In the genomic region with DNA sequence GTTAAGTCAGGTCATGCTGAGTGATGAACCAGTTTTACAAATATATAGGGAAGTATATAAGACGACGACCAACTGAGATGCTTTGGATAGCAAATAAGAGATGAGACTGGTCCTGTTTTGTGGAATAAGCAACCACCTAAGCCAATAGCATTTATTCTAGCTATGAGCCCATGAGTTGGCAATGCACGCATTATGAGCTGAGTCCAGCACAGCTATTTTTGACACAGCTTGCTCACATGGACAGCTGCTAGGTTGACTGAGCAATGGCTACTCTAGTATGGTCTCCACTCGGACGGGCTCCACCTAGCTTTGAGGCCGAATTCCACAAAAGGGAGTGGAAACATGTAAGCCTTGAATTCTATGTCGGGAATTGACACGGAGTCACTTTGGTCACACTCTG, we compare ENCODE assay signal across 30 mouse cellular contexts.
A peak's percentile ranks its signal among the peaks of the same experiment; 100 is the strongest.
DNase-seq lines count a peak whose midpoint lies in the region; ATAC-seq and TF ChIP-seq lines count a peak whose summit lies in the region.
"Had no signal": no experiment of that assay in that cellular context is flagged by ENCODE, and none has a peak within 500 bp of the region (broad histone marks: within the 10 kb centered on the region; RNA-seq: fewer than 3 reads in every experiment).

No protein-coding gene starts in this region.

- DNase-seq in gastrocnemius, adult 18-20 months (ENCODE audit: low spot score) = peak; percentile 65
- no peak for DNase-seq in gastrocnemius, postnatal 14 days
- DNase-seq in heart, adult 8-10 months (ENCODE audit: low spot score) = peak; percentile 9
- no peak for DNase-seq in heart, adult 9 months (ENCODE audit: low spot score in 2 of 2)
- peak; percentile 54 for DNase-seq in NIH3T3 (ENCODE audit: low read depth)
- no peak for DNase-seq in frontal cortex, postnatal 14 days (ENCODE audit: low spot score in 2 of 2)
- DNase-seq: adrenal gland, postnatal 10 days; adrenal gland, postnatal 36 days; cerebellum, adult 11 months; cerebellum, adult 2 months; cerebellum, adult 9-11 months; heart, adult 2 months; heart, postnatal 10 days; heart, postnatal 36 days; kidney, adult 11 months; kidney, adult 8-10 months had no signal

- H3K36me3 ChIP-seq in myocyte (ENCODE audit: control insufficient read depth, insufficient read depth) = no peaks in the 10 kb centered on the region
- no peaks in the 10 kb centered on the region for H3K36me3 ChIP-seq in forebrain, embryonic 13.5 days (ENCODE audit: poor library complexity, severe bottlenecking)
- H3K36me3 ChIP-seq: embryonic facial prominence, embryonic 10.5 days; embryonic facial prominence, embryonic 13.5 days; forebrain, embryonic 12.5 days; heart, embryonic 12.5 days; heart, embryonic 15.5 days; hindbrain, embryonic 10.5 days; hindbrain, embryonic 13.5 days; intestine, embryonic 15.5 days had no signal

- no peak overlapping the region for H3K4me2 ChIP-seq in myocyte (ENCODE audit: low read depth)
- H3K4me2 ChIP-seq in forebrain, embryonic 13.5 days = no peak overlapping the region
- H3K4me2 ChIP-seq: forebrain, embryonic 12.5 days; heart, embryonic 12.5 days; heart, embryonic 15.5 days; hindbrain, embryonic 13.5 days; intestine, embryonic 15.5 days had no signal

- H3K4me1 ChIP-seq in forebrain, embryonic 13.5 days = no peaks in the 10 kb centered on the region
- H3K4me1 ChIP-seq: forebrain, embryonic 12.5 days; hindbrain, embryonic 10.5 days; hindbrain, embryonic 13.5 days had no signal

- intact Hi-C loops in gastrocnemius, postnatal 14 days (cut with DNase I; ENCODE audit: low total_unique reads) = no loop called here

- H3K9me3 ChIP-seq in forebrain, embryonic 13.5 days (replicated peaks) = no peaks in the 10 kb centered on the region
- H3K9me3 ChIP-seq: embryonic facial prominence, embryonic 10.5 days; embryonic facial prominence, embryonic 13.5 days; forebrain, embryonic 12.5 days; heart, embryonic 12.5 days; heart, embryonic 15.5 days; hindbrain, embryonic 10.5 days; hindbrain, embryonic 13.5 days; intestine, embryonic 15.5 days had no signal

- no peak overlapping the region for H3K4me3 ChIP-seq in myocyte
- H3K4me3 ChIP-seq in forebrain, embryonic 13.5 days = no peak overlapping the region
- H3K4me3 ChIP-seq: embryonic facial prominence, embryonic 10.5 days; embryonic facial prominence, embryonic 13.5 days; erythroblast, embryonic 14.5 days; forebrain, embryonic 12.5 days; heart, adult 2 months; heart, embryonic 12.5 days; heart, embryonic 15.5 days; hindbrain, embryonic 10.5 days; hindbrain, embryonic 13.5 days; intestine, embryonic 15.5 days had no signal

- H3K27me3 ChIP-seq in myocyte (ENCODE audit: control insufficient read depth, insufficient read depth, insufficient read length) = no peaks in the 10 kb centered on the region
- no peaks in the 10 kb centered on the region for H3K27me3 ChIP-seq in forebrain, embryonic 13.5 days
- H3K27me3 ChIP-seq: embryonic facial prominence, embryonic 13.5 days; forebrain, embryonic 12.5 days; heart, embryonic 12.5 days; heart, embryonic 15.5 days; hindbrain, embryonic 13.5 days; intestine, embryonic 15.5 days; Patski had no signal

- H3ac ChIP-seq in myocyte (ENCODE audit: control insufficient read depth, insufficient read length) = no peak overlapping the region

- H3K9ac ChIP-seq in forebrain, embryonic 13.5 days = no peak overlapping the region
- H3K9ac ChIP-seq: embryonic facial prominence, embryonic 13.5 days; forebrain, embryonic 12.5 days; heart, embryonic 12.5 days; heart, embryonic 15.5 days; hindbrain, embryonic 13.5 days; intestine, embryonic 15.5 days had no signal

- no peak overlapping the region for H3K27ac ChIP-seq in forebrain, embryonic 13.5 days
- H3K27ac ChIP-seq: embryonic facial prominence, embryonic 10.5 days; forebrain, embryonic 12.5 days; heart, adult 2 months; heart, embryonic 15.5 days; hindbrain, embryonic 10.5 days; hindbrain, embryonic 13.5 days; intestine, embryonic 15.5 days had no signal

- H3K79me2 ChIP-seq in myocyte (ENCODE audit: control insufficient read depth, insufficient read depth) = no peaks in the 10 kb centered on the region

- no peak for TF ChIP-seq POLR2A in myocyte (IDR thresholded peaks at IDR 0.05; ENCODE audit: insufficient read length, low read depth)

- no peak for ATAC-seq in forebrain, embryonic 13.5 days
- ATAC-seq: forebrain, embryonic 16.5 days; hindbrain, embryonic 16.5 days; intestine, embryonic 15.5 days; Patski had no signal

- WGBS in forebrain, embryonic 13.5 days = 95% methylated on average over 8 of the region's 8 CpGs

TF ChIP-seq in myocyte, 11 proteins besides CTCF, POLR2A, EP300 and RAD21:
- TF ChIP-seq MYOG (IDR thresholded peaks at IDR 0.05; ENCODE audit: control insufficient read depth in 1 of 3, insufficient read depth in 1 of 3, insufficient read length in 2 of 3, low read depth in 2 of 3) (peak in 2 of 3 experiments; percentile 86 to 87), MYOD1 (IDR thresholded peaks at IDR 0.05; ENCODE audit: control insufficient read depth in 1 of 3, insufficient read length in 2 of 3, low read depth in 2 of 3) (peak in 2 of 3 experiments; percentile 69 to 88), USF1 (IDR thresholded peaks at IDR 0.05; ENCODE audit: low read depth) (no peak)

Comparison
In these comparisons a context has a peak if more than half of its experiments do, and no peak if none do; other contexts are left out.
1. DNase-seq: peak in gastrocnemius, adult 18-20 months (single experiment), heart, adult 8-10 months (single experiment) and NIH3T3 (single experiment); none in gastrocnemius, postnatal 14 days (single experiment), heart, adult 9 months (0 of 2) and frontal cortex, postnatal 14 days (0 of 2).